Mouse (Mus musculus) gastrocnemius, postnatal 36 days (tissue): Measurements from ENCODE around the gene Fads6. TPM values are rescaled to one million over a fixed set of nuclear protein-coding genes. Genes with fewer than 3 reads are reported as not detected.

Experiments used
- DNase-seq, 2 experiments: peaks; one replicate each; pipeline ENCODE4 v3.0.0; 2022
- intact Hi-C: fragments of 180-260 bp; cut with DNase I; formaldehyde crosslinking; loops from one replicate; pipeline ENCODE4 v1.15.1; 2025
- total RNA-seq, 2 experiments: library from RNA; stranded (reverse); gene quantifications; 2 replicates each; pipeline ENCODE4 v1.2.3; 2021

The Fads6 gene
- total RNA-seq, 2 experiments from 2014 or later: 2.4 to 3.5 TPM

GRCm38 (mm10) chr11:115303167-115303566 lies 5.7 kb upstream of the Fads6 start:
- intact Hi-C loops: no loop called here
- no peak for DNase-seq

GRCm38 (mm10) chr11:115301351-115301750 lies 3.9 kb upstream of the Fads6 start:
- intact Hi-C loops: no loop called here
- no peak for DNase-seq

GRCm38 (mm10) chr11:115300745-115301144 lies 3.3 kb upstream of the Fads6 start:
- intact Hi-C loops: no loop called here
- no peak for DNase-seq

GRCm38 (mm10) chr11:115298160-115298559 lies 697 bp upstream of the Fads6 start:
- intact Hi-C loops: no loop called here
- no peak for DNase-seq

- DNase-seq: no peak
- intact Hi-C loops: no loop called here
These were observed 822 bp downstream of the Fads6 start for GRCm38 (mm10) chr11:115296471-115297210.

- no peak for DNase-seq
- intact Hi-C loops: no loop called here
These were observed 1.5 kb downstream of the Fads6 start for GRCm38 (mm10) chr11:115295939-115296338.

- intact Hi-C loops: no loop called here
- DNase-seq: no peak
These were observed 4.7 kb downstream of the Fads6 start for GRCm38 (mm10) chr11:115292631-115293375.

- intact Hi-C loops: no loop called here
- no peak for DNase-seq
These were observed 6.0 kb downstream of the Fads6 start for GRCm38 (mm10) chr11:115291503-115291902.

GRCm38 (mm10) chr11:115290919-115291318 lies 6.5 kb downstream of the Fads6 start:
- intact Hi-C loops: no loop called here

GRCm38 (mm10) chr11:115290314-115290713 lies 7.1 kb downstream of the Fads6 start:
- no peak for DNase-seq
- intact Hi-C loops: no loop called here

More at GRCm38 (mm10) chr11:115290919-115291318, 6.5 kb downstream of the Fads6 start:
- DNase-seq: peak; percentile 65 to 75

GRCm38 (mm10) chr11:115289885-115290284 lies 7.6 kb downstream of the Fads6 start:
- intact Hi-C loops: no loop called here
- no peak for DNase-seq

GRCm38 (mm10) chr11:115288305-115288704 lies 9.2 kb downstream of the Fads6 start:
- DNase-seq: no peak
- intact Hi-C loops: no loop called here

GRCm38 (mm10) chr11:115287386-115287785 lies 10.1 kb downstream of the Fads6 start:
- intact Hi-C loops: no loop called here
- DNase-seq: no peak

- intact Hi-C loops: no loop called here
- no peak for DNase-seq
These were observed 11.1 kb downstream of the Fads6 start for GRCm38 (mm10) chr11:115286201-115286993.

- no peak for DNase-seq
- intact Hi-C loops: no loop called here
These were observed 12.2 kb downstream of the Fads6 start for GRCm38 (mm10) chr11:115285282-115285681.

- DNase-seq: no peak
- intact Hi-C loops: no loop called here
These were observed 13.4 kb downstream of the Fads6 start for GRCm38 (mm10) chr11:115283891-115284620.

- no peak for DNase-seq
- intact Hi-C loops: no loop called here
These were observed 14.0 kb downstream of the Fads6 start for GRCm38 (mm10) chr11:115283486-115283765.

GRCm38 (mm10) chr11:115282723-115283485 lies 14.6 kb downstream of the Fads6 start:
- intact Hi-C loops: no loop called here

GRCm38 (mm10) chr11:115282295-115282694 lies 15.2 kb downstream of the Fads6 start:
- no peak for DNase-seq
- intact Hi-C loops: no loop called here

More at GRCm38 (mm10) chr11:115282723-115283485, 14.6 kb downstream of the Fads6 start:
- DNase-seq: no peak

GRCm38 (mm10) chr11:115279726-115280125 lies 17.7 kb downstream of the Fads6 start:
- no peak for DNase-seq
- intact Hi-C loops: no loop called here
